Mouse (Mus musculus): ENCODE measurements at regions not wholly inside any gene's neighbourhood (a gene's known extent, or its start where the extent isn't known, plus 50 kb on each side); places are given as distances from the start of the nearest gene placed in this dataset.

- no peak for TF ChIP-seq POLR2A (IDR thresholded peaks at IDR 0.05; ENCODE audit: insufficient read depth, low read depth, low read length)
- no peak for TF ChIP-seq CTCF (IDR thresholded peaks at IDR 0.05)
- no peak for TF ChIP-seq EP300 (IDR thresholded peaks at IDR 0.05; ENCODE audit: insufficient read depth, low read depth, low read length)
Measured at GRCm38 (mm10) chr9:102437641-102438040, 67.9 kb upstream of the Ky start.

Data from heart, adult 2 months (tissue).